Mouse (Mus musculus) midbrain, postnatal 0 days (tissue): ENCODE data around the gene Angptl4. TPM values are rescaled to one million over a fixed set of nuclear protein-coding genes. Genes with fewer than 3 reads are reported as not detected.
"Not testable (repeated sequence)": the region's sequence is repeated elsewhere in the genome, so short reads cannot be mapped to it uniquely, and the experiment has no call there.

Experiments
- ATAC-seq: fragments of 200-750 bp; cut with Nextera tagmentation; 2 replicates; pipeline ENCODE4 v1.8.0; 2017; ENCODE audit warnings: moderate number of reproducible peaks, mild to moderate bottlenecking, moderate TSS enrichment, moderate library complexity; ENCODE audit not compliant: low FRiP score
- DNase-seq: peaks from one replicate; pipeline ENCODE4 v3.0.0-alpha.2; 2015; ENCODE audit warnings: low spot score
- H3K27ac ChIP-seq: fragments of 300-500 bp; sonication (generic); 2 replicates; pipeline ENCODE4 v1.5.1; 2014; ENCODE audit warnings: low read depth, mild to moderate bottlenecking, low read length, mixed read lengths
- H3K27me3 ChIP-seq: fragments of 300-500 bp; sonication (generic); 2 replicates; pipeline ENCODE4 v1.6.1; 2014; ENCODE audit warnings: low read length, control low read depth, mixed read lengths; ENCODE audit not compliant: insufficient read depth
- H3K36me3 ChIP-seq: fragments of 300-500 bp; sonication (generic); 2 replicates; pipeline ENCODE4 v1.6.1; 2014; ENCODE audit warnings: low read length, control low read depth, mixed read lengths; ENCODE audit not compliant: insufficient read depth
- H3K4me1 ChIP-seq: fragments of 300-500 bp; sonication (generic); 2 replicates; pipeline ENCODE4 v1.6.1; 2014; ENCODE audit warnings: mild to moderate bottlenecking, control low read depth, antibody characterized with exemption, low read length, mixed read lengths; ENCODE audit not compliant: insufficient read depth
- H3K4me2 ChIP-seq: fragments of 300-500 bp; sonication (generic); 2 replicates; pipeline ENCODE4 v1.6.1; 2014; ENCODE audit warnings: low read depth, mild to moderate bottlenecking, low read length, mixed read lengths; ENCODE audit not compliant: poor library complexity, severe bottlenecking
- H3K4me3 ChIP-seq: fragments of 300-500 bp; sonication (generic); 2 replicates; pipeline ENCODE4 v1.5.1; 2014; ENCODE audit warnings: low read depth, mild to moderate bottlenecking, low read length, moderate library complexity
- H3K9ac ChIP-seq: fragments of 300-500 bp; sonication (generic); replicated peaks from 2 replicates; pipeline ENCODE4 v1.6.1; 2014; ENCODE audit warnings: mild to moderate bottlenecking, low read length, moderate library complexity, mixed read lengths; ENCODE audit not compliant: poor library complexity, severe bottlenecking
- H3K9me3 ChIP-seq: fragments of 300-500 bp; sonication (generic); 2 replicates; pipeline ENCODE4 v1.6.1; 2016; ENCODE audit warnings: low read length, control low read depth
- CTCF ChIP-seq: IDR thresholded peaks from 2 replicates; pipeline ENCODE4 v1.5.1; 2016; ENCODE audit warnings: antibody characterized with exemption, mild to moderate bottlenecking
- WGBS: fragments of 180-500 bp; shearing (Covaris S2); extraction: QIAGEN DNeasy Blood & Tissue Kit; methylation state at CpG from one replicate; pipeline ENCODE4 v1.1.7; 2014; 5-methylcytosine and 5-hydroxymethylcytosine counted together
- polyA plus RNA-seq: library from polyadenylated mRNA; unstranded; fragments of >200 nt; fragmentation: Nextera tagmentation; extraction: Ambion mirVana; gene quantifications from 2 replicates; pipeline ENCODE4 v1.2.1, GENCODE M21; 2015
- total RNA-seq: library from RNA; depleted of rRNA; stranded (reverse); fragments of >200 nt; gene quantifications from 2 replicates; pipeline ENCODE4 v1.2.3, GENCODE M21; 2014; rRNA removed

Angptl4 gene
- total RNA-seq = 21.4 and 22.5 TPM in 2 replicates
- 27.5 and 33.5 TPM in 2 replicates for polyA plus RNA-seq

DNA sequence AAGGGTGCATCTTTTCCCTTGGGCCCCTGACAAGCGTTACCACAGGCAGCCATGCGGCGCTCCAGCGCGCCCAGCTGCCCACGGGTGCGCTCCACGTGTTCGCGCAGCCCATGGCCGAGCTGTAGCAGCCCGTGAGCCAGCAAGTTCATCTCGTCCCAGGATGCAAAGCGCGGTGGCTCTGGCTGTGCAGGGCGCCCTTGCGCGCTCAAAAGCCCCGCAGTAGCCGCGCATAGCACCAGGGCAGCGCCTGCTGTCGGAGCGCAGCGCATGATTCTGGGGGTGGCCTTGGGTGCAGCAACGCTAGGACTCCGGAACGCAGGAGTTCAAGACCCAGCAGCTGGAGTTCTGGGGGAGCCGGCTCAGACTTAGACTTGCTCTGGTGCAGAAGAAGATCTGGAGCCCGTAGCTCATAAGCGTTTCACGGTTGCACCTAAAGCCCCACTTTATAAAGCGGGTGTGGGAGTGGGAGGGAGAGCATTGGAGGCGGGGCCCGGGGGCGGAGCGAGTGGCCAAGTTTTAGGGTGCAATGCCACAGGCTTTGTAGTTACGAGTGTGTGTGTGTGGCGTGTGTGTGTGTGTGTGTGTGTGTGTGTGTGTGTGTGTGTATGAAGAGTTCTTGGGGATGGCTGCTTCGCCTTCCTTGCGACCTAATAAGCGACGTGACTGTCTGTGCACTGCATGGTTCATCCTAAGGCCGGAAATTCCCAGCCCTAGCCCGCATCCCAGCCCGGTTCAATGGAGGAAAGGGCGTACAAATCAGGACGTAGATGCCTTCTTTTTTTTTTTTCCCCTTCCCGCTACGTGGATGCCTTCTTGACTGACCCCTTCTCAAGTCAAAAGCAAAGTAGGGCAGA, at the start of gene Angptl4:
Gene Angptl4, minus strand, starts transcription at position 707 of the 854 bp plus-strand sequence.
- 2% methylated on average over 48 of the region's 50 CpGs for WGBS
- Histone ChIP-seq H3K27ac (peak within 1 kb of the TSS; percentile 52), H3K9ac (peak within 1 kb of the TSS; percentile 55), H3K4me2 (peak within 1 kb of the TSS; percentile 79), H3K4me3 (peak within 1 kb of the TSS; percentile 43), H3K36me3 (peaks cover 4% of the 10 kb centered on the region; the same call in 1 of the 2 replicates), H3K27me3 (no peaks in the 10 kb centered on the region), H3K4me1 (peaks cover 9% of the 10 kb centered on the region; the same call in 1 of the 2 replicates), H3K9me3 (no peaks in the 10 kb centered on the region)
- no peak for TF ChIP-seq CTCF
- ATAC-seq (peak; percentile 79), DNase-seq (peak; percentile 53)

DNA sequence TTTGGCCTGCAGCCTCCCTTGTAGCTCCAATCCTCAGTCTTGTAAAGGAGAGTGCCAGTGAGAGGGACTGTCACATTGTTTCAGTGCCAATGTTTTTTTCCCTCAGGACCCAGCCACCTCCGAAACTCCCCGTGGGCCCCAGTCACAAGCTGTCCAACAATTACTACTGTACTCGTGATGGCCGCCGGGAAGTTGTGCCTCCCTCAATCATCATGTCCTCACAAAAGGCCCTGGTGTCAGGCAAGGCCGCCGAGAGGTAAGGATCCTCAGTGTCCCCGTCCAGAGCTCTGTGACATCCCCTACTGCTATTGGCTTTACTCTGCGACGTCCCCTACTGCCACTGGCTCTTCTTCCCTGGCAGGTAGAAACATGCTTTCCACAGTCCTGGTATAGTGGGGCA, 47.9 kb upstream of the Angptl4 start:
- WGBS = 88% methylated on average over 10 of the region's 10 CpGs
- H3K9ac ChIP-seq = no peak overlapping the region
- no peaks in the 10 kb centered on the region for H3K9me3 ChIP-seq
- H3K4me1 ChIP-seq = peaks cover 7% of the 10 kb centered on the region; the same call in 1 of the 2 replicates
- no peak overlapping the region for H3K27ac ChIP-seq
- H3K4me2 ChIP-seq = no peak overlapping the region
- DNase-seq (no peak), ATAC-seq (no peak)
- no peak overlapping the region for H3K4me3 ChIP-seq
- H3K27me3 ChIP-seq = no peaks in the 10 kb centered on the region
- TF ChIP-seq CTCF = no peak
- peaks cover 28% of the 10 kb centered on the region for H3K36me3 ChIP-seq

DNA sequence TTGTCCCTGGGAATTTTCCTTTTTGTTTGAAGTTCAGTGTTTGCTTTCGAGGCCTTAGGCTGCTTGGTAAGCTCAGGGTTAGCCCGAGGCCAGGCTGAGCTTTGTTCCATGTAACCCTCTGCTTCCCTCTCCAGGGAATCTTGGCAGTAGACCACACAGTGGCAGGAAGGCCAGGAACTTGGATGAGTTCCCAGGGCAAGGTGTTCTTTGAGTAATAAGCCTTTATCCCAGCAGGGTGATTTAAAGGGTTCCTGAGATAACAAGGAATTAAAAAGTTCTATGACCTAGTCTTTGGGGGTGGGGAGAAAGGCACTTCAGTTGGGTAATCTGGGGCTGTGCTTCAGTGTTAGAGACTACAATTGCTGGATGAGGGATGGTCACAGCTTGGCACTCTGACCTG, 47.3 kb upstream of the Angptl4 start:
- Histone ChIP-seq H3K36me3 (peaks cover 21% of the 10 kb centered on the region), H3K9ac (no peak overlapping the region), H3K4me3 (no peak overlapping the region), H3K27ac (no peak overlapping the region), H3K9me3 (no peaks in the 10 kb centered on the region), H3K27me3 (no peaks in the 10 kb centered on the region), H3K4me1 (peaks cover 7% of the 10 kb centered on the region; the same call in 1 of the 2 replicates), H3K4me2 (no peak overlapping the region)
- TF ChIP-seq CTCF = no peak
- DNase-seq = no peak
- no peak for ATAC-seq
- 56% methylated on average over 2 of the region's 2 CpGs for WGBS

DNA sequence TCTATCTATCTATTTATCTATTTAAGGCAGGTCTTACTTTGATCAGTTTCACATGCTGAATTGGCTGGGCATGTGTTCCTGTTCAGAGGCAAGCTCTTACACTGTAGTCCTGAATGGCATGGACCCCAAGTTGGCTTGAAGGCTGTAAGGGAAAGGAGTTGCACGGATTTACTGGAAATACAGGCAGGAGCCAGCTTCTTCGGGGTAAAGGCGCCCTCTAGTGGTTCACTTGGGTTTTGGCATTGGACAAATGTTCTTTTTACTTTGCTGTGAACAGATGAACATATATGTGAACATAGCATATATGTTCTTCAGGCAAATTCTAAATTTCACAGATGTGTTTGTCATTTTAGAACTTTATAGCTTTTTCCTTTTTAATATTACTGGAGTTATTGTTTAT, 45.2 kb upstream of the Angptl4 start:
- H3K27ac ChIP-seq = no peak overlapping the region
- H3K27me3 ChIP-seq = no peaks in the 10 kb centered on the region
- DNase-seq (peak; percentile 83), ATAC-seq (no peak)
- WGBS = 0% methylated on average over 3 of the region's 3 CpGs
- H3K4me2 ChIP-seq = no peak overlapping the region
- H3K9ac ChIP-seq = no peak overlapping the region
- no peaks in the 10 kb centered on the region for H3K9me3 ChIP-seq
- TF ChIP-seq CTCF = peak; percentile 96
- peaks cover 19% of the 10 kb centered on the region for H3K36me3 ChIP-seq
- H3K4me3 ChIP-seq = no peak overlapping the region
- peaks cover 18% of the 10 kb centered on the region; the same call in 1 of the 2 replicates for H3K4me1 ChIP-seq

GRCm38 (mm10) chr17:33825462-33825861, 43.8 kb upstream of the Angptl4 start:
- Histone ChIP-seq H3K9me3 (no peaks in the 10 kb centered on the region), H3K27ac (0 out of 2 replicates have a peak overlapping the region, but pooled peaks have one; percentile 85), H3K4me1 (peaks cover 18% of the 10 kb centered on the region; the same call in 1 of the 2 replicates), H3K4me3 (peak overlapping the region; percentile 51; the same call in 1 of the 2 replicates), H3K9ac (no peak overlapping the region), H3K4me2 (peak overlapping the region; percentile 63), H3K36me3 (peaks cover 20% of the 10 kb centered on the region), H3K27me3 (no peaks in the 10 kb centered on the region)
- no peak for TF ChIP-seq CTCF
- 86% methylated on average over 8 of the region's 8 CpGs for WGBS
- DNase-seq = no peak
- ATAC-seq = no peak

DNA sequence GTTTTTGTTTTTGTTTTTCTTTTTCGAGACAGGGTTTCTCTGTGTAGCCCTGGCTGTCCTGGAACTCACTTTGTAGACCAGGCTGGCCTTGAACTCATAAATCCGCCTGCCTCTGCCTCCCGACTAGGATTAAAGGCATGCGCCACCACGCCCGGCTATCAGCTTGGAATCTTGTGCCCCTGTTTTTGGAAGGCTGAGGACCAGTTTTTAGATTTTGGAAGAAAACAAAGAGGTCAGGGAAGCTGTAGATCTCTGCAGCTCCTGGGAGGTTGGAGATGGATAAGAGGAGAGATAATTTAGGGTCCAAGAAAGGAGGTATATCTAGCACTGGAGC, 43.3 kb upstream of the Angptl4 start:
- 4% methylated on average over 6 of the region's 6 CpGs for WGBS
- peaks cover 17% of the 10 kb centered on the region for H3K36me3 ChIP-seq
- H3K4me1 ChIP-seq = peaks cover 18% of the 10 kb centered on the region; the same call in 1 of the 2 replicates

More for the DNA sequence above, 43.3 kb upstream of the Angptl4 start:
- Histone ChIP-seq H3K4me3 (peak overlapping the region; percentile 51), H3K27ac (peak overlapping the region; percentile 85), H3K4me2 (peak overlapping the region; percentile 63), H3K9ac (peak overlapping the region; percentile 74)
- not testable (repeated sequence) for H3K27me3 ChIP-seq, DNase-seq, ATAC-seq, H3K9me3 ChIP-seq
